Mouse (Mus musculus) heart, embryonic 15.5 days (tissue): ENCODE measurements around the gene Prr7. TPM values are rescaled to one million over a fixed set of nuclear protein-coding genes. Genes with fewer than 3 reads are reported as not detected.
A peak's percentile ranks its signal among the peaks of the same experiment; 100 is the strongest.

Experiments
- ATAC-seq: fragments of 200-750 bp; cut with Nextera tagmentation; replicated peaks from 2 replicates; pipeline ENCODE4 v1.8.0; 2017; ENCODE audit warnings: low read depth, moderate TSS enrichment; ENCODE audit not compliant: insufficient number of reproducible peaks, insufficient read depth, low FRiP score
- H3K27ac ChIP-seq: fragments of 300-500 bp; sonication (generic); 2 replicates; pipeline ENCODE4 v1.5.1; 2015; ENCODE audit warnings: mild to moderate bottlenecking, inconsistent platforms
- H3K27me3 ChIP-seq: fragments of 300-500 bp; sonication (generic); 2 replicates; pipeline ENCODE4 v1.6.1; 2015; ENCODE audit warnings: inconsistent platforms
- H3K36me3 ChIP-seq: fragments of 300-500 bp; sonication (generic); 2 replicates; pipeline ENCODE4 v1.6.1; 2015; ENCODE audit warnings: mild to moderate bottlenecking, inconsistent platforms
- H3K4me1 ChIP-seq: fragments of 300-500 bp; sonication (generic); replicated peaks from 2 replicates; pipeline ENCODE4 v1.6.1; 2015; ENCODE audit warnings: inconsistent platforms
- H3K4me2 ChIP-seq: fragments of 300-500 bp; sonication (generic); 2 replicates; pipeline ENCODE4 v1.6.1; 2015; ENCODE audit warnings: inconsistent platforms, mild to moderate bottlenecking, moderate library complexity
- H3K4me3 ChIP-seq: fragments of 300-500 bp; sonication (generic); 2 replicates; pipeline ENCODE4 v1.5.1; 2015; ENCODE audit warnings: mild to moderate bottlenecking, inconsistent platforms
- H3K9ac ChIP-seq: fragments of 300-500 bp; sonication (generic); 2 replicates; pipeline ENCODE4 v1.6.1; 2015; ENCODE audit warnings: mild to moderate bottlenecking, inconsistent platforms
- H3K9me3 ChIP-seq: fragments of 300-500 bp; sonication (generic); replicated peaks from 2 replicates; pipeline ENCODE4 v1.6.1; 2016; ENCODE audit warnings: inconsistent platforms
- WGBS: fragments of 180-500 bp; shearing (Covaris S2); methylation state at CpG from one replicate; pipeline ENCODE4 v1.1.7; 2015; ENCODE audit warnings: mixed read lengths; 5-methylcytosine and 5-hydroxymethylcytosine counted together
- polyA plus RNA-seq: library from polyadenylated mRNA; unstranded; fragments of >200 nt; fragmentation: Nextera tagmentation; extraction: Ambion mirVana; gene quantifications from 2 replicates; pipeline ENCODE4 v1.2.1, GENCODE M21; 2015

Gene Prr7
- polyA plus RNA-seq, 1 experiment from 2014 or later = 0.18 TPM

DNA sequence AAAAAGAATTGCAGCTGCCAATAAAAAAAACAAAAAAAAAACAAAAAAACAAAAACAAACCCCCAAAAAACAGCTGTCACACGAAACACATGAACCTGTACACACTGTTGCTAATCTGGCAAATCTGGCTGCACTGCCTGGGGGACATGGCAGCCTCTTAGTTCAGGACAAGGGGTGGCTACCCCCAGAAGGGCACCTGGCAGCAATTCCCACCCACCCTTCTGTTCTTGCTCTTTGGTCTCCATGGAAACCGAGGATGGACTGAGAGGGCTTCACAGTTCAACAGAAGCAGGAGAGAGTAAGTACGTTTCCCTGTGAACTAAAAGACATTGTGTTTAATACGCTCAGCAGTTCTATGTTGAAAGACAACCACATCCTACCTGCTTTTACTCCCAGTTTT, 31.6 kb downstream of the Prr7 start:
- no peak overlapping the region for H3K27ac ChIP-seq
- peaks cover 67% of the 10 kb centered on the region for H3K27me3 ChIP-seq
- H3K4me1 ChIP-seq = peaks cover 29% of the 10 kb centered on the region
- H3K9me3 ChIP-seq = no peaks in the 10 kb centered on the region
- 42% methylated on average over 4 of the region's 4 CpGs for WGBS
- H3K4me3 ChIP-seq = no peak overlapping the region
- H3K4me2 ChIP-seq = 0 out of 2 replicates have a peak overlapping the region, but pooled peaks have one; percentile 1
- no peak overlapping the region for H3K9ac ChIP-seq
- no peak for ATAC-seq
- peaks cover 23% of the 10 kb centered on the region for H3K36me3 ChIP-seq

DNA sequence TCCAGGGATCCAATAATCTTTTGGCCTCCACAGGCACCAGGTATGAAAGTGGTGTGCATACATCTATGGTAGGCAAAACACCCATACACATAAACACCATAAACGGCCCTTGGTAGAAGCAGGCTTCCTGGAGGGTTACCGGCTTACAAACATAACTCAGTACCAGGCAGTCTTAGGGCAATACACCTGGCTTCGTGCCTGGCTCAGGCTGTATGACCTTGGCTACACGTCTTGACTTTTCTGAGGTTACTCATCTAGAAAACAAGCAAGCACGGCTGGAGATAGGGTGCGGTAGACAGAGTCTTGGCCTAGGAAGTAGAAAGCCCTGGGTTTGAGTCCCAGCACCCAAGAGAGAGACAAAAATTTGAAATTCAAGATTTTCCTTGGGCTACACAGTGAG, 32.6 kb downstream of the Prr7 start:
- peaks cover 57% of the 10 kb centered on the region for H3K27me3 ChIP-seq
- H3K4me2 ChIP-seq = no peak overlapping the region
- H3K4me3 ChIP-seq = no peak overlapping the region
- peaks cover 29% of the 10 kb centered on the region for H3K4me1 ChIP-seq
- H3K9ac ChIP-seq = no peak overlapping the region
- peaks cover 32% of the 10 kb centered on the region for H3K36me3 ChIP-seq
- WGBS = 76% methylated on average over 6 of the region's 6 CpGs
- no peak overlapping the region for H3K27ac ChIP-seq
- no peaks in the 10 kb centered on the region for H3K9me3 ChIP-seq
- ATAC-seq = no peak

DNA sequence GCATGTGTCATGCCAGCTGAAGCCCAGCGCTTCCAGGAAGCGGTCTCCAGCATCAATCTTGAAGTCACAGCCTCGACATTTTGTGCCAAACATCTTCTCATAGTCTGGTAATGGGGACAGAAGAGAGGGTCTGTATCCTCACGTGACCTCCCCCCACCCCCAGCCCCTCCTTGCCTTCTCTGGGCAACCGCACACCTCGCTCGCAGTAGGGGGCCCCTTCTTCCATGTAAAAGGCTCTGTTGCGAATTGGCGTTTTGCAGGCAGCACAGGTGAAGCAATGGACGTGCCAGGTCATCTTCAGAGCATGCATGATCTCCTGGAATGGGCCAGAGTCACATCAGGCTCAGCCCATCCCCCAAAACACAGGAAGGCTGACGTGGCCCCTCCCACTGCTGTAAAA, 34.8 kb downstream of the Prr7 start:
- Histone ChIP-seq H3K4me1 (peaks cover 32% of the 10 kb centered on the region), H3K4me2 (no peak overlapping the region), H3K4me3 (no peak overlapping the region), H3K9me3 (no peaks in the 10 kb centered on the region), H3K36me3 (peaks cover 54% of the 10 kb centered on the region), H3K27me3 (peaks cover 40% of the 10 kb centered on the region), H3K27ac (no peak overlapping the region), H3K9ac (no peak overlapping the region)
- 80% methylated on average over 11 of the region's 11 CpGs for WGBS
- no peak for ATAC-seq

DNA sequence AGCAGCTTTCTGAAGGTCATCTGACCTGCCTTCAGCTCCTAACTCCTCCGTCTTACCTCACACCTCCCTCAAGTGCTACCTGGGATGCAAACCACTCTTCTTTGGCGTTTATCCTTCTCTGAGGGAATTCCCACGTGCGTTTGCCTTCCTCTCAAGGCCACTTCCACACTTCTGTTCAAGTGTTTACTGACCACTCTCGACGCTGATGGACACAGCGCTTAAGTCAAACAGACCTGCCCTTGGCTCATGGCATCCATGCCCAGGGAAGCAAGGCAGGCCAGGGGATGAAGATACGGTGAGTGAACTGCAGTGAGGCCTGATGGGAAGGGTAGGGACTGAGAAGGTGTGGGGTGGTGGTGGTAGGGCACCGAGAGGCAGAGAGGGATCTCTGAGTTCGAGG, 36.5 kb downstream of the Prr7 start:
- Histone ChIP-seq H3K9ac (no peak overlapping the region), H3K4me1 (peaks cover 16% of the 10 kb centered on the region), H3K36me3 (peaks cover 64% of the 10 kb centered on the region), H3K4me2 (no peak overlapping the region), H3K27me3 (peaks cover 33% of the 10 kb centered on the region), H3K4me3 (no peak overlapping the region), H3K9me3 (no peaks in the 10 kb centered on the region), H3K27ac (no peak overlapping the region)
- no peak for ATAC-seq
- WGBS = 77% methylated on average over 10 of the region's 10 CpGs

DNA sequence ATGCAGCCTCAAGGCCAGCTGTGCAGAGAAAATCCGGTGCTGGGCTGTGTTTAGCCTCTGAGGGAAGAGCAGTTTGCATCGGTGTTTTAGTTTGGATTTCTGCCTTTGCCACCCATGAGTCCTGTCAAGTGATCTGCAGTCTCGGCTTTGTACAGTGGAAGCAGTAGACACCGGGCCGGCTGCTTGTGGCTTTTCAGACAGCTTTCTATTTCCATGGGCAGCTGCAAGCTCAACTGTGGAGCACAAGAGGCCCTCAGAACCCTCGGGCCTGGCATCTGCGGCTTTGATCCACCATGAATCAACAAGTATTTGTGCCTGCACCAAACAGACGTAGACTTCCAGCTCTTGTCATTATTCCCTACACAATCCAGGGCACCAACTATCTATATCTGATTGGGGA, 38.3 kb downstream of the Prr7 start:
- Histone ChIP-seq H3K4me2 (no peak overlapping the region), H3K27me3 (peaks cover 27% of the 10 kb centered on the region), H3K4me3 (no peak overlapping the region), H3K36me3 (peaks cover 82% of the 10 kb centered on the region), H3K9me3 (no peaks in the 10 kb centered on the region), H3K4me1 (peaks cover 5% of the 10 kb centered on the region), H3K9ac (no peak overlapping the region), H3K27ac (no peak overlapping the region)
- WGBS = 86% methylated on average over 8 of the region's 8 CpGs
- no peak for ATAC-seq

DNA sequence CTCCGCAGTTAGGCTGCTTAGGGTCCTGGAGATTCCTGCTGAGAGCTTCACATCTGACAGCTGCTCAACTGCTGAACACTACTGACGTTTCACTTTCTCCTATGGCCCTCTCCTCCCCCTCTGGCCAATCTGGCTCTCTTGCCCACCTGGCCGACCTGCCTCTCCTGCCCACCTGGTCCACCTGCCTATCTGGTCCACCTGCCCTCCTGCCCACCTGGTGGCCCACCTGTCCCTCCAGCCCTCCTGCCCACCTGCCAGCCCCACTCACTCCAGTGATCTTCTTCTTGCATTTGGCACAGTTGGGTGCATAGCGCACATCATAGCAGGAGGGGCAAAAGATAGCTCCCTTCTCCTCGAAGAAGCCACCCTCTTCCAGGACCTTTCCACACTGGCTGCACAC, 40.3 kb downstream of the Prr7 start:
- no peak overlapping the region for H3K4me3 ChIP-seq
- 78% methylated on average over 5 of the region's 5 CpGs for WGBS
- H3K4me2 ChIP-seq = no peak overlapping the region
- no peak for ATAC-seq
- peaks cover 23% of the 10 kb centered on the region for H3K4me1 ChIP-seq
- no peaks in the 10 kb centered on the region for H3K9me3 ChIP-seq
- H3K27ac ChIP-seq = no peak overlapping the region
- peaks cover 9% of the 10 kb centered on the region; the same call in 1 of the 2 replicates for H3K27me3 ChIP-seq
- no peak overlapping the region for H3K9ac ChIP-seq
- H3K36me3 ChIP-seq = peaks cover 87% of the 10 kb centered on the region

DNA sequence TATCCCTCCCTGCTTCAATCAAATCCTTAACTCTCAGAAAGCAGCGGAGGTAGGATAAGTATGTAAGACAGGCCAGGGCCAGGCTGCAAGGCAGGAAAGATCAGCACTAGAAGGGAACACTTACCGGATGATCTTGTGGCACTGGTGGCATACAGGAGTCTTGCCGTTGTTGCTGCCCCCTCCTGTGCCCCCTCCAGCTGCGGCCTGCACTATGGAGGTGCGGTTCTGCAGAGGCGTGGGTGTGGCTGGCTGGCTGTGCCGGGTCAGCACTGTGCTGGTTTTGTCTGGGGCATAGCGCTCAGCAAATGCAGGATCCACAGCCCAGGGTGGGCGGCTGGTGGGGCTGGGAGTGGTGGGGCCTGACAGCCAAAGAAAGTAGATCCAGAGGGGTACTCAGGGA, 41.7 kb downstream of the Prr7 start:
- H3K4me3 ChIP-seq = no peak overlapping the region
- 0 out of 2 replicates have a peak, but pooled peaks cover 3% of the 10 kb centered on the region for H3K27me3 ChIP-seq
- H3K4me1 ChIP-seq = peaks cover 37% of the 10 kb centered on the region
- no peak for ATAC-seq
- WGBS = 96% methylated on average over 9 of the region's 9 CpGs
- no peak overlapping the region for H3K9ac ChIP-seq
- H3K36me3 ChIP-seq = peaks cover 79% of the 10 kb centered on the region
- H3K4me2 ChIP-seq = no peak overlapping the region
- no peak overlapping the region for H3K27ac ChIP-seq
- no peaks in the 10 kb centered on the region for H3K9me3 ChIP-seq

DNA sequence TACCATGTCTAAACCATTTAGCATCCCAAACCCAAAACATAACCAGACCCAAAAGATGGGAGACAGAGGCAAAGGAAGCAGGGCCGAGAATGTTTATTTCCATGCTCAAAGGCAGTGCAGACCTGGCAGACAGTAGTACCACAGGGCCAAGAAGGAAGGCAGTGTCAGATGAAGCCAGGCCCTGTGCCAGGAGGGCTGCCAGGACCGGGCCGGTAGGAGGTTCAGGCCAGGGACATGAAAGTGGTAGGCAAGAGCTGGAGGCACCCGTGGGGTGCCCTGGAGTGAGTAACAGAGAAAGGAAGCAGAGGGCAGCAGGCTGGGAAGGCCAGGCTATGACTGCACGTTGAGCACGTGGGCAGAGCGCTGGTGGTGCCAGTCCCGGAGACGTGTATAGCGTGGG, 42.6 kb downstream of the Prr7 start:
- no peak overlapping the region for H3K27ac ChIP-seq
- WGBS = 86% methylated on average over 10 of the region's 10 CpGs
- H3K27me3 ChIP-seq = 0 out of 2 replicates have a peak, but pooled peaks cover 3% of the 10 kb centered on the region
- H3K9ac ChIP-seq = no peak overlapping the region
- no peaks in the 10 kb centered on the region for H3K9me3 ChIP-seq
- peaks cover 70% of the 10 kb centered on the region for H3K36me3 ChIP-seq
- no peak overlapping the region for H3K4me2 ChIP-seq
- ATAC-seq = no peak
- peaks cover 46% of the 10 kb centered on the region for H3K4me1 ChIP-seq
- H3K4me3 ChIP-seq = no peak overlapping the region

DNA sequence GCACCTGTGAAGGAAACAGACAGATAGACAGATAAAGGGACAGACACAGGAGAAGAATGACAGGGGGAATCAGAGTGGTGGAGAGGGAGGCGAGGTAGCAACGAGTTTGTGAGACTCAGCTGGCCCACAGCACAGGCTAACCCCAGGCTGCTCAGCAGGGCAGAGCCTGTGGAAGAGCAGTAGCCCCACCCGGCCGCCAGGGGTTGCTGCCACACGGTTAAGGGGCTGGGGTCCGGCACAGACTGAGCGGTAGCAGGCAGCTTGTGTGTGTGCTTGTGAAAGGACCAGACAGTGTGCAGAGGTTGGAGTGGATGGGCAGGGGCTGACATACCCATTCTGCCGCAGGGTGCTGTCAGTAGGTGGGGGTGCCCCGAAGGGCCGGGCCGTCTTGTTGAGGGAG, 43.8 kb downstream of the Prr7 start:
- Histone ChIP-seq H3K4me2 (no peak overlapping the region), H3K9me3 (no peaks in the 10 kb centered on the region), H3K4me1 (peaks cover 54% of the 10 kb centered on the region), H3K4me3 (no peak overlapping the region), H3K9ac (no peak overlapping the region), H3K27ac (no peak overlapping the region), H3K27me3 (no peaks in the 10 kb centered on the region), H3K36me3 (peaks cover 59% of the 10 kb centered on the region)
- no peak for ATAC-seq
- WGBS = 67% methylated on average over 11 of the region's 11 CpGs

DNA sequence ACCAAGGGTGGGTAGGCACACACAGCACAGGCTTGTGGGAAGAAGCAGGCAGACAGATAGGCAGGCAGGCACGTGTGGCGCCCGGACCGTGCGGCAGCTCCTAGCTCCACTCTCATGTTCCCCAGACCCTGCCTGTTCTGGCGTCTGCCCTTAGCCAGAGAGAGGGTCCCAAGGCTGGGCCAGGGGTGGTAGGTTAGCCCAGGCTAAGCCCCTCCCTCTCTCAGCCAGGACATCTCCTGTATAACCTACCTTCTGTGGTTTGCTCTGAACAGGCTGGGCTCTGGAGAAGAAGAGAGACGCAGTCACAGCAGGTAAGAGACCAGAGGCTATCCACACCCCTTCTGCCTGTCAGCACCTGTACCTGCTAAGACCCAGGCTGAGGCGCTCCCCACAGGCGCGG, 44.5 kb downstream of the Prr7 start:
- H3K4me3 ChIP-seq = no peak overlapping the region
- no peaks in the 10 kb centered on the region for H3K9me3 ChIP-seq
- H3K36me3 ChIP-seq = peaks cover 53% of the 10 kb centered on the region
- ATAC-seq = no peak
- 89% methylated on average over 10 of the region's 10 CpGs for WGBS
- H3K9ac ChIP-seq = no peak overlapping the region
- no peak overlapping the region for H3K4me2 ChIP-seq
- H3K27me3 ChIP-seq = no peaks in the 10 kb centered on the region
- H3K27ac ChIP-seq = no peak overlapping the region
- H3K4me1 ChIP-seq = peaks cover 52% of the 10 kb centered on the region

DNA sequence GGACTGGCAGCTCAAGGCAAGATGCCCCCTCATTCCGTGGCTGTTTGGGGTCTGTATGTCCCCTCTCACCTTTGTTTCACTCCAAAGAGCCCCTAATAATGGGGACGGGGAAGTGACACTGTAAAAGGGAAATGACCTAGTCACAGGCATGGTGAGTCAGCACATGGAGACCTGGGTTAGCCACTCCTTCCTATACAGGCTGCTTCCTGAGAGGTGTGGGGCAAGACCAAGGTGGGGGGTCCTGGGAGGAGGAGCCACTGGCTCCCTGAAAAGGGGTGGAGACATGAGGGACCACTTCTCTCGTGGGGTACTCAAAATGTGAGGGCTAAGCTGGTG, 46.2 kb downstream of the Prr7 start:
- H3K27ac ChIP-seq = peak overlapping the region; percentile 97
- peaks cover 16% of the 10 kb centered on the region for H3K27me3 ChIP-seq
- WGBS = 29% methylated on average over 3 of the region's 3 CpGs
- H3K4me1 ChIP-seq = peaks cover 56% of the 10 kb centered on the region
- peak overlapping the region; percentile 90 for H3K4me2 ChIP-seq
- H3K4me3 ChIP-seq = peak overlapping the region; percentile 88; the same call in 1 of the 2 replicates
- peaks cover 42% of the 10 kb centered on the region for H3K36me3 ChIP-seq
- no peaks in the 10 kb centered on the region for H3K9me3 ChIP-seq
- H3K9ac ChIP-seq = peak overlapping the region; percentile 96; the same call in 1 of the 2 replicates
- no peak for ATAC-seq

DNA sequence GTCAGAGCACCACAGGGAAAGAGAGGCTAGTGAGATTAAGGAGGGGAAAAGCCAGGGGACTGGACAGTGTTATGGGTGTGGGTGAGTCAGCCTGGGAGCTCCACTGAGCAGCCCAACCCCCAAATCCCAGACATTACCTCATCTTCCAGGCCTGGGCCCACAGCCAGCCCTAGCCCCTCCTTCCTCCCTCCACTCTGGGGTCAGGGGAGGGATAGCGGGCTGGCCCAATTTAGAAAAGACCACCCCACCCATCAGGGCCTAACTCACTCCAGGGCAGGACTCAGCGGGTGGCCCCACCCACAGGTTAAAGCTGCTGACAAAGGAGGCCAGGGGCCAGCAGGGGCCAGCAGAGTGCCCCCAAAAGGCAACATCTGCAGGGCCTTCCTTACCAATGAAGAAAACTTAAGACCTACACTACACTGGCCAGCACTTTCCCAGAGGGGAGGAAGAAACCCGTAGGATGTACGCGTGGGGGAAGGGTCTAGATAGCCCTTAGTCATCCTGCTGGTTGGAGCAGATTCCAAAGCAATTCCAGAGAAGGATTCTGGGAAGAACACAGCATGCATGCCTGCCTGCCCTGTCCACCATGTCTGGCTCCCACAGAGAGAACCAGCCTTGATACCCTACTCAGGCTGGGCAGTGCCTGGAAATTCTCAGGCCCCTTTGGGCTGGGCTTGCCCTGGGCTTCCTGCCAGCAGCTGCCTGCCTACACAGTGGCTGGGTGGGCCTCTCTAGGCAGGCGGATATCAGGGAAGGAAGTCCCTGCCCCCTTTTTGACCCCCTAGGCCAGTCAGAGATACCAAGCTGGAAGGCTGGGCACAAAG, 46.8 kb downstream of the Prr7 start:
- peak overlapping the region; percentile 90 for H3K4me2 ChIP-seq
- H3K27me3 ChIP-seq = peaks cover 22% of the 10 kb centered on the region
- peak overlapping the region; percentile 96 for H3K9ac ChIP-seq
- WGBS = 1% methylated on average over 6 of the region's 6 CpGs
- H3K4me3 ChIP-seq = peak overlapping the region; percentile 88
- peaks cover 36% of the 10 kb centered on the region for H3K36me3 ChIP-seq
- H3K4me1 ChIP-seq = peaks cover 56% of the 10 kb centered on the region
- no peaks in the 10 kb centered on the region for H3K9me3 ChIP-seq
- H3K27ac ChIP-seq = peak overlapping the region; percentile 97
- ATAC-seq = peak; percentile 78
